Mouse (Mus musculus): Measurements from ENCODE around the gene N4bp1. TPM values are rescaled to one million over a fixed set of nuclear protein-coding genes. Genes with fewer than 3 reads are reported as not detected.

N4bp1 gene
- total RNA-seq, 1 experiment from 2014 or later, result 41.2 TPM

GRCm38 (mm10) chr8:86853989-86854373, 31.1 kb downstream of the N4bp1 start:
- no peak for DNase-seq

GRCm38 (mm10) chr8:86853266-86853988, 31.6 kb downstream of the N4bp1 start:
- no peak for DNase-seq

GRCm38 (mm10) chr8:86852491-86852890, 32.6 kb downstream of the N4bp1 start:
- no peak for DNase-seq

- DNase-seq, result no peak
Measured at GRCm38 (mm10) chr8:86848876-86849275, 36.2 kb downstream of the N4bp1 start.

- no peak for DNase-seq
Measured at GRCm38 (mm10) chr8:86848401-86848800, 36.7 kb downstream of the N4bp1 start.

- no peak for DNase-seq
Measured at GRCm38 (mm10) chr8:86847091-86847490, 38.0 kb downstream of the N4bp1 start.

GRCm38 (mm10) chr8:86845875-86846274, 39.2 kb downstream of the N4bp1 start:
- DNase-seq, result no peak

GRCm38 (mm10) chr8:86844856-86845255, 40.2 kb downstream of the N4bp1 start:
- DNase-seq, result no peak

- DNase-seq, result no peak
Measured at GRCm38 (mm10) chr8:86843896-86844295, 41.2 kb downstream of the N4bp1 start.

- no peak for DNase-seq
Measured at GRCm38 (mm10) chr8:86841556-86842309, 43.3 kb downstream of the N4bp1 start.

GRCm38 (mm10) chr8:86840120-86840693, 44.9 kb downstream of the N4bp1 start:
- DNase-seq, result no peak

GRCm38 (mm10) chr8:86838707-86839438, 46.2 kb downstream of the N4bp1 start:
- DNase-seq, result no peak

- no peak for DNase-seq
Measured at GRCm38 (mm10) chr8:86837234-86837633, 47.8 kb downstream of the N4bp1 start.

- DNase-seq, result no peak
Measured at GRCm38 (mm10) chr8:86835881-86836280, 49.2 kb downstream of the N4bp1 start.

GRCm38 (mm10) chr8:86834496-86835260, 50.4 kb downstream of the N4bp1 start:
- no peak for DNase-seq

GRCm38 (mm10) chr8:86833937-86834336, 51.1 kb downstream of the N4bp1 start:
- no peak for DNase-seq

GRCm38 (mm10) chr8:86828925-86829324, 56.1 kb downstream of the N4bp1 start:
- DNase-seq, result no peak

- DNase-seq, result no peak
Measured at GRCm38 (mm10) chr8:86827199-86827598, 57.9 kb downstream of the N4bp1 start.

GRCm38 (mm10) chr8:86826538-86826937, 58.5 kb downstream of the N4bp1 start:
- DNase-seq, result no peak

- no peak for DNase-seq
Measured at GRCm38 (mm10) chr8:86825674-86826448, 59.2 kb downstream of the N4bp1 start.

GRCm38 (mm10) chr8:86824735-86825134, 60.3 kb downstream of the N4bp1 start:
- DNase-seq, result no peak

Measured in adrenal gland, postnatal 25 days (tissue).